Mouse (Mus musculus): ENCODE data around the gene Klf12. TPM values are rescaled to one million over a fixed set of nuclear protein-coding genes. Genes with fewer than 3 reads are reported as not detected.
"Not testable (repeated sequence)": the region's sequence is repeated elsewhere in the genome, so short reads cannot be mapped to it uniquely, and the experiment has no call there.

The Klf12 gene
- polyA plus RNA-seq, 1 experiment from 2014 or later, result 11.8 TPM

DNA sequence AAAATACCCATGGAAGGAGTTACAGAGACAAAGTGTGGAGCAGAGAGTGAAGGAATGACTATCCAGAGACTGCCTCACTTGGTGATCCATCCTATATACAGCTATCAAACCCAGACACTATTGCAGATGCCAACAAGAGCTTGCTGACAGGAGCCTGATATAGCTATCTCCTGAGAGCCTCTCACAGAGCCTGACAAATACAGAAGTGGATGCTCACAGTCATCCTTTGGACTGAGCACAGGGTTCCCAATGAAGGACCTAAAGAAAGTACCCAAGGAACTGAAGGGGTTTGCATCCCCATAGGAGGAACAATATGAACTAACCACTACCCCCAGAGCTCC is 430.0 kb downstream of the Klf12 start:
- H3K4me2 ChIP-seq; H3K27ac ChIP-seq (ENCODE audit: low read depth, low read length); H3K27me3 ChIP-seq (replicated peaks; ENCODE audit: control insufficient read depth, insufficient read depth, low read length); H3K9ac ChIP-seq (ENCODE audit: low read depth, low read length); H3K36me3 ChIP-seq (ENCODE audit: control insufficient read depth, insufficient read depth, low read length); DNase-seq (ENCODE audit: low spot score); H3K9me3 ChIP-seq (ENCODE audit: control insufficient read depth, low read length); H3K4me3 ChIP-seq (ENCODE audit: low read depth, low read length): not testable (repeated sequence)
- ATAC-seq (replicated peaks; ENCODE audit: low FRiP score), result peak; percentile 63
- peaks cover 11% of the 10 kb centered on the region; the same call in 1 of the 2 replicates for H3K4me1 ChIP-seq (replicated peaks; ENCODE audit: control insufficient read depth, insufficient read depth, low read length)

GRCm38 (mm10) chr14:99853769-99854466 is 430.6 kb downstream of the Klf12 start:
- peak; percentile 88 for ATAC-seq (replicated peaks; ENCODE audit: low FRiP score)
- H3K9me3 ChIP-seq (ENCODE audit: control insufficient read depth, low read length); H3K36me3 ChIP-seq (ENCODE audit: control insufficient read depth, insufficient read depth, low read length); H3K9ac ChIP-seq (ENCODE audit: low read depth, low read length); H3K4me3 ChIP-seq (ENCODE audit: low read depth, low read length); H3K27me3 ChIP-seq (replicated peaks; ENCODE audit: control insufficient read depth, insufficient read depth, low read length); H3K27ac ChIP-seq (ENCODE audit: low read depth, low read length); DNase-seq (ENCODE audit: low spot score): not testable (repeated sequence)
- WGBS, result 26% methylated on average over 4 of the region's 4 CpGs
- peaks cover 11% of the 10 kb centered on the region; the same call in 1 of the 2 replicates for H3K4me1 ChIP-seq (replicated peaks; ENCODE audit: control insufficient read depth, insufficient read depth, low read length)
- H3K4me2 ChIP-seq, result peak overlapping the region; percentile 42; the same call in 1 of the 2 replicates

GRCm38 (mm10) chr14:99850350-99850749 is 434.1 kb downstream of the Klf12 start:
- DNase-seq (ENCODE audit: low spot score) (no peak), ATAC-seq (replicated peaks; ENCODE audit: low FRiP score) (no peak)
- WGBS, result 87% methylated on average over 10 of the region's 10 CpGs
- Histone ChIP-seq H3K4me1 (replicated peaks; ENCODE audit: control insufficient read depth, insufficient read depth, low read length) (peaks cover 9% of the 10 kb centered on the region; the same call in 1 of the 2 replicates), H3K27me3 (replicated peaks; ENCODE audit: control insufficient read depth, insufficient read depth, low read length) (no peaks in the 10 kb centered on the region), H3K9me3 (ENCODE audit: control insufficient read depth, low read length) (no peaks in the 10 kb centered on the region), H3K4me3 (ENCODE audit: low read depth, low read length) (no peak overlapping the region), H3K4me2 (no peak overlapping the region), H3K9ac (ENCODE audit: low read depth, low read length) (no peak overlapping the region), H3K27ac (ENCODE audit: low read depth, low read length) (no peak overlapping the region), H3K36me3 (ENCODE audit: control insufficient read depth, insufficient read depth, low read length) (no peaks in the 10 kb centered on the region)

- no peak overlapping the region for H3K4me2 ChIP-seq
- H3K9me3 ChIP-seq (ENCODE audit: control insufficient read depth, low read length), result no peaks in the 10 kb centered on the region
- ATAC-seq (replicated peaks; ENCODE audit: low FRiP score), result peak; percentile 86
- no peak for DNase-seq (ENCODE audit: low spot score)
- H3K27ac ChIP-seq (ENCODE audit: low read depth, low read length), result no peak overlapping the region
- no peaks in the 10 kb centered on the region; the same call in 1 of the 2 replicates for H3K4me1 ChIP-seq (replicated peaks; ENCODE audit: control insufficient read depth, insufficient read depth, low read length)
- no peaks in the 10 kb centered on the region for H3K27me3 ChIP-seq (replicated peaks; ENCODE audit: control insufficient read depth, insufficient read depth, low read length)
- H3K9ac ChIP-seq (ENCODE audit: low read depth, low read length), result no peak overlapping the region
- no peak overlapping the region for H3K4me3 ChIP-seq (ENCODE audit: low read depth, low read length)
- no peaks in the 10 kb centered on the region for H3K36me3 ChIP-seq (ENCODE audit: control insufficient read depth, insufficient read depth, low read length)
- WGBS, result 39% methylated on average over 2 of the region's 2 CpGs
These were observed 437.0 kb downstream of the Klf12 start for GRCm38 (mm10) chr14:99847502-99847901.

DNA sequence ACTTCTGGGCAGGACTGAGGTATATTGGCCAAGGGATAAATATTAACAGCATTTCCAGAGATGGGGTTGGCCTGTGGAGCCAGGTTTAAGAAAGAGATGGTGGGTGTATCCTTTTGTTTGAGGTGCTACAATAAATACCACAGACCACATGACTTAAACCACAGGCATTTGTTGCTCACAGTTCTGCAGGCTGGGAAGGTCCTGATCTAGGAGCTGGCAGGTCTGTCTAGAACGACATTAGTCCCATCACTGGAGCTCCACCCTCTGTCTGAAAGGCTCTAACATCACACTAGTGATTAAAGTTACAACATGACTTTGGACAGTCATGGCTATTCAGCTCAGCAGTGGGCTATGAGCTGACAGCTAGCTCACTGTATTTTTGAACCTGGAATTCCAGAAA is 457.8 kb downstream of the Klf12 start:
- DNase-seq (ENCODE audit: low spot score) (no peak), ATAC-seq (replicated peaks; ENCODE audit: low FRiP score) (no peak)
- Histone ChIP-seq H3K4me2 (no peak overlapping the region), H3K9me3 (ENCODE audit: control insufficient read depth, low read length) (no peaks in the 10 kb centered on the region), H3K4me1 (replicated peaks; ENCODE audit: control insufficient read depth, insufficient read depth, low read length) (no peaks in the 10 kb centered on the region), H3K27me3 (replicated peaks; ENCODE audit: control insufficient read depth, insufficient read depth, low read length) (no peaks in the 10 kb centered on the region), H3K4me3 (ENCODE audit: low read depth, low read length) (no peak overlapping the region), H3K36me3 (ENCODE audit: control insufficient read depth, insufficient read depth, low read length) (no peaks in the 10 kb centered on the region), H3K27ac (ENCODE audit: low read depth, low read length) (no peak overlapping the region), H3K9ac (ENCODE audit: low read depth, low read length) (no peak overlapping the region)
- WGBS, result 33% methylated on average over 1 of the region's 1 CpGs

Data from liver, embryonic 11.5 days (tissue).